Mouse (Mus musculus): ENCODE data around the gene B230307C23Rik. TPM values are rescaled to one million over a fixed set of nuclear protein-coding genes. Genes with fewer than 3 reads are reported as not detected.
A peak's percentile ranks its signal among the peaks of the same experiment; 100 is the strongest.

Gene B230307C23Rik
- total RNA-seq (2012; rRNA removed) (50.8 and 60.9 TPM in 2 replicates), total RNA-seq (2014; rRNA removed) (53.3 and 58.9 TPM in 2 replicates), polyA plus RNA-seq (2012; ENCODE audit: insufficient read length, low read depth) (48.7 and 50.7 TPM in 2 replicates)

DNA sequence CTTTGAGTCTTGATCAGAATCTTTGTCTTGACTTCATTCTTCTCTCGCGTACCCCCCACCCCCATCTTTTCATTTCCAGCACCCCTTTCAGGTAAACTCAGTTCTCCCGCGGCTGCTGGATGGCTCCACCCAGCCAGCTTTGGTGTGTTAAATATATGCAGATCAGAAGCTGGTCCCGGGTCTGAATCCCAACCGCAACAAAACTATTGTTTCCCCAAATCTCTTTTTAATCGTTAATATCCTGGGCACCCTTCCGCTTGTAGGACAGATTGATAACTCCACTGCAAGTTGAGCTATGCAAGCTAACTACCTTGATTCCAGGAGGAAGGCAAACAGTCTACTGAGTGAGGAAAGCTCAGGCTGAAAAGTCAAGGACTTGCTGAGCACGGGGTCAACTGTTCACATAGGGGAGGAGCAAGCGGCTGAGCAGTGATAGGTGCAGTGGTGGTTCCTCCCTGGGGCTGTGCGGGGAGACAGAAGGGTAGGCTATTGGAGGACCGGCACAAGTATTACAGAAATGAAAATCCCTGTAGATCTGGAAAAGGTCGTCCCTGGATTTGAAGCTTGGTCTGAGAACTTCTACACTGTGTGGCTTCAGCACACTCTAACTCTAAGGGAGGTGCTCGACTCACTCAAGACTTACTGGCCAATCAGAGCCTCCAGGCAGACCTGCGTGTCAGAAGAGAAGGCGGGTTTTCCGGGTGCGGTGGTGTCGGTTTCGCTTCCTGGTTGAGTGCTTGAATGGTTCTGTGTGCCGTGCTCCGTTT is at the start of gene B230307C23Rik:
TSS of gene B230307C23Rik (plus strand) at position 700 of the 767 bp plus-strand sequence.
- Histone ChIP-seq H3K4me1 (ENCODE audit: control insufficient read depth in 1 of 2, insufficient read depth in 2 of 2) (peaks cover 8 to 23% of the 10 kb centered on the region in 2 experiments), H3K36me3 (replicated peaks in 1 of 2; ENCODE audit: control insufficient read depth in 1 of 2, insufficient read depth in 1 of 2, low read length in 1 of 2) (peaks cover 12 to 27% of the 10 kb centered on the region in 2 experiments), H3K9me3 (replicated peaks; ENCODE audit: low read length) (peaks cover 22% of the 10 kb centered on the region), H3K27me3 (replicated peaks) (peaks cover 1% of the 10 kb centered on the region), H3K79me2 (replicated peaks; ENCODE audit: control insufficient read depth, extremely low read depth, insufficient read depth, poor library complexity, severe bottlenecking) (peaks cover 35% of the 10 kb centered on the region), H3K27ac (ENCODE audit: insufficient read depth, low read depth) (peak within 1 kb of the TSS; percentile 58), H3K4me3 (replicated peaks in 1 of 3; ENCODE audit: low read depth in 2 of 3, low read length in 2 of 3, poor library complexity in 1 of 3) (peak within 1 kb of the TSS; percentile 60 to 93 (median 66)), H3K4me2 (ENCODE audit: insufficient read depth, low read depth, poor library complexity, severe bottlenecking) (peak within 1 kb of the TSS; percentile 98), H3K9ac (ENCODE audit: insufficient read depth, low read depth) (peak within 1 kb of the TSS; percentile 96)
- peak; percentile 97 for DNase-seq (ENCODE audit: extremely low read depth)
- TF ChIP-seq TBP (conservative IDR thresholded peaks at IDR 0.05; ENCODE audit: low read depth, low read length) (peak; percentile 53; the same call in 1 of the 2 replicates), CHD2 (IDR thresholded peaks at IDR 0.05; ENCODE audit: low read length) (peak; percentile 78; the same call in 1 of the 2 replicates), BHLHE40 (IDR thresholded peaks at IDR 0.05; ENCODE audit: low read depth, low read length) (0 out of 2 replicates have a peak, but pooled peaks have one; percentile 24), ZMIZ1 (IDR thresholded peaks at IDR 0.05; ENCODE audit: low read depth, low read length) (peak; percentile 74), MAFK (IDR thresholded peaks at IDR 0.05; ENCODE audit: insufficient replicate concordance, low read length) (no peak), POLR2A (IDR thresholded peaks at IDR 0.05; ENCODE audit: low read depth, low read length) (peak; percentile 79), ZNF384 (IDR thresholded peaks at IDR 0.05; ENCODE audit: low read depth, low read length) (no peak), E2F4 (IDR thresholded peaks at IDR 0.05; ENCODE audit: insufficient replicate concordance, low read depth, low read length) (peak; percentile 54; the same call in 1 of the 2 replicates), IRF4 (IDR thresholded peaks at IDR 0.05; ENCODE audit: low read depth, low read length) (peak; percentile 91), ELF1 (IDR thresholded peaks at IDR 0.05; ENCODE audit: low read depth, low read length) (peak; percentile 97), HCFC1 (IDR thresholded peaks at IDR 0.05; ENCODE audit: low read depth, low read length) (peak; percentile 76), NELFE (IDR thresholded peaks at IDR 0.05; ENCODE audit: low read depth, low read length) (peak; percentile 48), MAZ (IDR thresholded peaks at IDR 0.05; ENCODE audit: low read depth, low read length) (peak; percentile 32; the same call in 1 of the 2 replicates), SMC3 (IDR thresholded peaks at IDR 0.05; ENCODE audit: low read depth, low read length) (no peak)
- dilution Hi-C loops (cut with MboI; ENCODE audit: extremely low pct_ligation_motif_present, extremely low pct_unique_long_range_greater_than_20kb, low sequenced_read_pairs) (no loop called here), in situ Hi-C loops (cut with MboI; ENCODE audit: low pct_ligation_motif_present, low pct_unique_long_range_greater_than_20kb, low sequenced_read_pairs) (loop anchor here (5.0 kb wide), 1 partner anchor 86 kb away; the partner anchor contains the start of gene A630089N07Rik)

DNA sequence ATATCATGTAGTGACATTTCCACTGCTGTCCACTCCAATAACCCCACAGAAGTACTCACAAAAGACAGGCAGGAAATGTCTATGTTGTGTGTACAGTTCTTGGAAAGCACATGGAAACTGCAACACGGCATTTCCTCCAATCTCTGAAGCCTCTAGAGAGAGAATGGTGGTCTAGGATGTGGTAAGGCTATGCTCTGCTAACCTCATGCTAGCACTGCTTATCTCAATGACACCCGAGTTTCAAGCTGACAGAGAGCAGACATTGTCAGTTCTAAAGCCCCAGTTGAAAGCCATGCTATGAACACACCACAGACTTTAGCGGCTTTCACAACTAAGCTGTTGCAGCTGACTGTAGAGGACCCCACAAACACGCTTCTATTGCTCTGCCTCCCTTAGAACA is 48.3 kb upstream of the B230307C23Rik start:
- peaks cover 3 to 8% of the 10 kb centered on the region in 2 experiments; a peak in 2 of 4 replicates for H3K4me1 ChIP-seq (ENCODE audit: control insufficient read depth in 1 of 2, insufficient read depth in 2 of 2)
- no peak overlapping the region for H3K9ac ChIP-seq (ENCODE audit: insufficient read depth, low read depth)
- H3K4me2 ChIP-seq (ENCODE audit: insufficient read depth, low read depth, poor library complexity, severe bottlenecking) = no peak overlapping the region
- no peak for TF ChIP-seq ZC3H11A (IDR thresholded peaks at IDR 0.05; ENCODE audit: low read depth, low read length)
- 0 out of 2 replicates have a peak, but pooled peaks have one; percentile 18 for TF ChIP-seq BHLHE40 (IDR thresholded peaks at IDR 0.05; ENCODE audit: low read depth, low read length)
- TF ChIP-seq NRF1 (IDR thresholded peaks at IDR 0.05; ENCODE audit: low read depth, low read length) = no peak
- no peak for TF ChIP-seq CHD2 (IDR thresholded peaks at IDR 0.05; ENCODE audit: low read length)
- TF ChIP-seq MEF2A (IDR thresholded peaks at IDR 0.05; ENCODE audit: borderline replicate concordance, low read depth, low read length) = no peak
- TF ChIP-seq TBP (conservative IDR thresholded peaks at IDR 0.05; ENCODE audit: low read depth, low read length) = no peak
- TF ChIP-seq PAX5 (IDR thresholded peaks at IDR 0.05; ENCODE audit: low read length) = no peak
- dilution Hi-C loops (cut with MboI; ENCODE audit: extremely low pct_ligation_motif_present, extremely low pct_unique_long_range_greater_than_20kb, low sequenced_read_pairs) (no loop called here), in situ Hi-C loops (cut with MboI; ENCODE audit: low pct_ligation_motif_present, low pct_unique_long_range_greater_than_20kb, low sequenced_read_pairs) (no loop called here)
- DNase-seq (ENCODE audit: extremely low read depth) = peak; percentile 69
- H3K27me3 ChIP-seq (replicated peaks) = no peaks in the 10 kb centered on the region
- peaks cover 42 to 67% of the 10 kb centered on the region in 2 experiments for H3K36me3 ChIP-seq (replicated peaks in 1 of 2; ENCODE audit: control insufficient read depth in 1 of 2, insufficient read depth in 1 of 2, low read length in 1 of 2)
- H3K79me2 ChIP-seq (replicated peaks; ENCODE audit: control insufficient read depth, extremely low read depth, insufficient read depth, poor library complexity, severe bottlenecking) = no peaks in the 10 kb centered on the region
- H3K27ac ChIP-seq (ENCODE audit: insufficient read depth, low read depth) = no peak overlapping the region
- H3K4me3 ChIP-seq (replicated peaks in 1 of 3; ENCODE audit: low read depth in 2 of 3, low read length in 2 of 3, poor library complexity in 1 of 3) = no peak overlapping the region
- no peaks in the 10 kb centered on the region for H3K9me3 ChIP-seq (replicated peaks; ENCODE audit: low read length)
